Mouse (Mus musculus): ENCODE data around the gene Ankrd17.

GRCm38 (mm10) chr5:90298396-90298795 is 68.0 kb downstream of the Ankrd17 start:
- TF ChIP-seq CTCF (IDR thresholded peaks at IDR 0.05; ENCODE audit: extremely low read depth, insufficient read depth, low read length) (no peak), POLR2A (IDR thresholded peaks at IDR 0.05; ENCODE audit: extremely low read depth, insufficient read depth, low read length) (no peak)
